Mouse (Mus musculus) liver, adult 2 months (tissue): ENCODE results near the gene Snd1.

ENCODE experiments used
- CTCF ChIP-seq: fragments of 200-500 bp; IDR thresholded peaks from 2 replicates; pipeline ENCODE4 v1.5.1; 2011; ENCODE audit warnings: low read depth, low read length, control low read depth
- POLR2A ChIP-seq: fragments of 200-500 bp; IDR thresholded peaks from 2 replicates; pipeline ENCODE4 v1.6.1; 2011; ENCODE audit warnings: low read length, control low read depth; ENCODE audit not compliant: insufficient read depth; ENCODE audit errors: extremely low read depth

- no peak for TF ChIP-seq CTCF
- no peak for TF ChIP-seq POLR2A
Measured at GRCm38 (mm10) chr6:28471284-28472035, 3.5 kb upstream of the Snd1 start.
